Mouse (Mus musculus) small intestine, adult 2 months (tissue): ENCODE measurements around the gene Astl.

ENCODE experiments used
- CTCF ChIP-seq: fragments of 200-500 bp; IDR thresholded peaks from 2 replicates; pipeline ENCODE4 v1.5.1; 2012; ENCODE audit warnings: low read depth, mild to moderate bottlenecking, control low read depth, inconsistent platforms, low read length, moderate library complexity, mixed read lengths; ENCODE audit not compliant: insufficient replicate concordance, insufficient read length; ENCODE audit errors: extremely low read depth
- POLR2A ChIP-seq: fragments of 200-500 bp; IDR thresholded peaks from 2 replicates; pipeline ENCODE4 v1.6.1; 2012; ENCODE audit warnings: low read depth, mild to moderate bottlenecking, control low read depth, inconsistent platforms, low read length, moderate library complexity

DNA sequence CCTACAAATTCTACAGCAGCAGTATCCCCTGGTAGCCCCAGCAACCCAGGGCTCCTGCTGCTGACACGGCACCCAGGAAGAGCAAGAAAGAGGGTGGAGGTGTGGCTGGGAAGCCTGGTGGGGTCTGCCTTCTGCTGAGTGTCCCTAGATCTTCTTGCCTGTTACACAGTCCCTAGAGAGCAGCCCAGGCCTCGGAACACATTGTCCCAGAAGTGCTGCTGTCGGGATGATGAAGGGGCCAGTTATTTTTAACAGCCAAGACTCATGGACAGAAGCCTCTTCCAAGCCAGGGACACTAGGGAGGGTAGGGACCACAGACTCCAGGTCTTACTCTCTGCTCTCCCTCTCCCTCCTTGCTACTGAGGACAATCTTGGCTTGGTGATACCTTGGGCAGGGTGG, 40.8 kb downstream of the Astl start:
- TF ChIP-seq CTCF (no peak), POLR2A (no peak)
